Comparison of ENCODE assay signal across 25 mouse cellular contexts in the genomic region with DNA sequence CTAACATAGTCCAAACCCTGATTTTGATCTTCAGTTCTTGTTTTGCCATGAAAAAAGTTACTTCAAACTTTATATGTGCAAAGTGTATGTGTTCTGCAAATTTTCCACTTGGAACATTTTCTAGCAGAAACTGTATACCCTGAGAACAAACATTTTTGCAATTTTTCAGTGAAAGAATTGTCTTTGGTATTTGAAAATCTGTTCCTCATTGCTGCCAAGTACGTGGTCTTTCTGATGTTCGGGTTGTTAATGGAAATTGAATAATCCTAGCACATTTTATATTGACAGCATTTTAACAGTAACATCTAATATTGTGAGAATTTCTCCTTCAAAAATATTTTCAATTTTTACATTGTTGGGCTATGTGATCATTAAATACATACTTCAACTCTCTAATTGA.
"Had no signal": no experiment of that assay in that cellular context is flagged by ENCODE, and none has a peak within 500 bp of the region (broad histone marks: within the 10 kb centered on the region; RNA-seq: fewer than 3 reads in every experiment).

No protein-coding gene starts in this region.

- H3K9ac ChIP-seq: heart, embryonic 13.5 days; heart, embryonic 15.5 days; hindbrain, embryonic 13.5 days; hindbrain, embryonic 15.5 days; kidney, embryonic 15.5 days; limb, embryonic 13.5 days; limb, embryonic 15.5 days; liver, embryonic 12.5 days; liver, embryonic 14.5 days had no signal

- DNase-seq: gastrocnemius, postnatal 14 days; gastrocnemius, postnatal 36 days; heart, adult 11 months; heart, adult 2 months; heart, postnatal 14 days; heart, postnatal 36 days; kidney, adult 11 months; kidney, adult 2 months; kidney, adult 9 months; kidney, postnatal 14 days; kidney, postnatal 36 days; left cerebral cortex, postnatal 4 days had no signal

- H3K36me3 ChIP-seq: heart, embryonic 13.5 days; heart, embryonic 15.5 days; hindbrain, embryonic 13.5 days; hindbrain, embryonic 15.5 days; kidney, embryonic 15.5 days; limb, embryonic 13.5 days; limb, embryonic 15.5 days; liver, embryonic 12.5 days had no signal

- H3K4me2 ChIP-seq: heart, embryonic 11.5 days; heart, embryonic 13.5 days; heart, embryonic 15.5 days; hindbrain, embryonic 13.5 days; hindbrain, embryonic 15.5 days; kidney, embryonic 15.5 days; limb, embryonic 13.5 days; limb, embryonic 15.5 days; liver, embryonic 12.5 days had no signal

- H3K9me3 ChIP-seq: heart, embryonic 13.5 days; heart, embryonic 15.5 days; hindbrain, embryonic 13.5 days; hindbrain, embryonic 15.5 days; kidney, embryonic 15.5 days; limb, embryonic 13.5 days; limb, embryonic 15.5 days; liver, embryonic 12.5 days had no signal

- H3K4me1 ChIP-seq: heart, embryonic 13.5 days; heart, embryonic 15.5 days; hindbrain, embryonic 13.5 days; hindbrain, embryonic 15.5 days; kidney, embryonic 15.5 days; limb, embryonic 13.5 days; limb, embryonic 15.5 days; liver, embryonic 12.5 days had no signal

- ATAC-seq: hindbrain, postnatal 0 days; intestine, embryonic 16.5 days; liver, embryonic 12.5 days had no signal

- H3K27me3 ChIP-seq: heart, embryonic 13.5 days; heart, embryonic 15.5 days; hindbrain, embryonic 13.5 days; hindbrain, embryonic 15.5 days; kidney, embryonic 15.5 days; limb, embryonic 13.5 days; limb, embryonic 15.5 days; liver, embryonic 12.5 days had no signal

- H3K27ac ChIP-seq: heart, adult 2 months; heart, embryonic 13.5 days; heart, embryonic 15.5 days; hindbrain, embryonic 13.5 days; hindbrain, embryonic 15.5 days; hindbrain, postnatal 0 days; kidney, embryonic 15.5 days; kidney, postnatal 0 days; limb, embryonic 13.5 days; limb, embryonic 15.5 days; liver, embryonic 12.5 days; liver, embryonic 14.5 days had no signal

- H3K4me3 ChIP-seq: heart, adult 2 months; heart, embryonic 13.5 days; heart, embryonic 15.5 days; hindbrain, embryonic 13.5 days; hindbrain, embryonic 15.5 days; kidney, embryonic 15.5 days; limb, embryonic 13.5 days; limb, embryonic 15.5 days; liver, embryonic 12.5 days had no signal
